Mouse (Mus musculus): ENCODE data around the gene Polr3k.

The Polr3k gene

GRCm38 (mm10) chr2:181863791-181864535 lies at the start of gene Polr3k:
Gene Polr3k (plus strand): TSS chr2:181864337.
- DNase-seq (ENCODE audit: low read depth, low spot score): peak; percentile 96

DNA sequence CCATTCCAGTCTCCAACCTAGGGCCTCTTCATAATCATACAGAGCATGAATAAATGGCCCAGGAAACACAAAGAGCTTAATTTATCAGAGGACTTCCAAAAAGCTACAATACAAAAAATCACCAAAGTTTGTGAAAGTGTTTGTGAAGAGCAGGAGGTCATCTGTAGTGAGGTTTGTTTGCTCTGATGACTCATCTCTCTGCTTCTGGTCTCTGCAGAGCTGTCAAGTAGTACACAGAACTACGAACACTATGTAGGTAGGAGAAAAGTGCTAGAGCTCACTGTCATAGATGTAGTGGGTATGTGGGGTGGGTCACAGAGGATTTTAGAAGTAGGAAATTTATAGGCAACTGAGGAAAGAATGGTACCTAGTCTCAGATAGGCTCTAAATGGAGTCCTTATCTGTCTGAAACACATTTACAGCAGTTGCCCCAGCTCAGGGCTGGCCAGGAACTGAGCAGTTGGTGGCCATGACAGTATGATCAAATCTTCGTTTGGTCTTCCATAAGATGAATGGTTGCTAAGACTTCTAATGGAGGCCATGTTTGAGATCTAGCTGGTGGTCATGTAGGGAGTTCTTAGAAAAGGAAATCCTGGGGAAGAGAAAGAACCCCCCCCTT lies 35.0 kb upstream of the Polr3k start:
- no peak for DNase-seq (ENCODE audit: low read depth, low spot score)

GRCm38 (mm10) chr2:181832745-181833144 lies 31.4 kb upstream of the Polr3k start:
- DNase-seq (ENCODE audit: low read depth, low spot score): no peak

- peak; percentile 95 for DNase-seq (ENCODE audit: low read depth, low spot score)
Measured at GRCm38 (mm10) chr2:181837372-181838292, 26.5 kb upstream of the Polr3k start, which contains the start of gene Pcmtd2. Gene Pcmtd2 (plus strand): TSS chr2:181837854.

GRCm38 (mm10) chr2:181838293-181838680 lies 25.9 kb upstream of the Polr3k start:
- peak; percentile 9 for DNase-seq (ENCODE audit: low read depth, low spot score)

DNA sequence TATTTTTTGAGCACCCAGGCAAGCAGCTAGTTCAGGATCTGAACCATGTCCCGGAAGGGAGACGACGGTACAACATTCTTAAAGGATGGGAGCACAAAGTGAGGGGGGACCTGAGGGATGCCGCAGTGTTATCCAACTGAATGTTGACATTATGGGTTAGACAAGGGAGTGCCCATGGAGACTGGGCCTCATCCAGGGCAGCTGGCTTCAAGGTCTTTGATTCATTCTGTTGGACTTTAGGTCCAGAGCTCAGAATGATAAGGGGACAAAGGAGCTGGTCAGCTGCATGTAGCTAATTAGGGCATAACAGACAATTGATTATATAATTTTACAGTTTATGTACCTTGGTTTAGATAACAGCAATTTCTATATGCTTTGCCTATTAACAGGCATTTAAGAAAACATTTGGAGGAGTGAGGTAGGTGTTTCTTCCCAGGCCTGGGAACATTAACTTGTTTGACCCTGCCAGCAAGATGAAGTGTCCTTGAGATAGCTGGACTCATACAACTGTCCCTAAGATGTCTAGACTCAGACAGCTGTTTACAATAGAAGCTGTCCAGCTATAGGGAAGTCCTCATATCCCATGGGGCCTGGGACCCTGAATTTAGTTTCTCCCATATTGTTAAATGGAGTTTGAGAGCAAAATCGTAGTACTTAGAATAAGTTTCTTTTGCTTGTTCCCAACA lies 18.3 kb upstream of the Polr3k start:
- DNase-seq (ENCODE audit: low read depth, low spot score): no peak

DNA sequence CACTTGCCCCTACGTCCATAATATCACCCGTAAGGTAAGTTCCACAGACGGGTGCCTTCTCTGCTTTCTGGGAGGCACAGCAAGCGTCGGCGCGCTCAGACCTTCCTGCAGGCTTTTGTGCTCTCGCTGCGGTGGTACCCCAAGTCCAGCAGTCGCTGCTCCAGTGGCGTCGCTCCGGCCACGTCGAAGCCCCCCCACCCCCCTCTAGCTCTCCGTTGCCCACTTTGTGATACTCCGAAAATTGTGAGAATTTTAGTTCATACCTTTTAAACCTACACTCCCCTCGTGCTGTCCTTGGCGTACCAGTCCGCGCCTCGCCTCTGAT lies 361 bp downstream of the Polr3k start:
- DNase-seq (ENCODE audit: low read depth, low spot score): no peak

DNA sequence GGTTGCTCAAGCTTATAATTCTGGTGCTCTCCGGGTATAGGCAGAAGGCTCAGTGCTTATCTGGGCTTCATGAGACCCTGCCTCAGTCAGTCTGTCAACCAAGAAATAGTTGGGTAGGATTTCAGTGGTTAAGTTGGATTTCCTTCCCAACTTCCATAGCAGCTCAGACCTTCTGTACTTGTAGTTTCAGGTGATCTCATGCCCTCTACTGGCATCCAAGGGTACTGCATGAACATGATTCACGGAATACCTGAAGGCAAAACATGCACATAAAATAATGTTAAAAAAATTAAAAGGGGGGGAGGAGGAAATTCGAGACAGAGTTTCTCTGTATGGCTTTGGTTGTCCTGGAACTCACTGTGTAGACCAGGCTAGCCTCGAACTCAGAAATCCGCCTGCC lies 2.8 kb downstream of the Polr3k start:
- DNase-seq (ENCODE audit: low read depth, low spot score): peak; percentile 74

GRCm38 (mm10) chr2:181871039-181871438 lies 6.9 kb downstream of the Polr3k start:
- no peak for DNase-seq (ENCODE audit: low read depth, low spot score)

DNA sequence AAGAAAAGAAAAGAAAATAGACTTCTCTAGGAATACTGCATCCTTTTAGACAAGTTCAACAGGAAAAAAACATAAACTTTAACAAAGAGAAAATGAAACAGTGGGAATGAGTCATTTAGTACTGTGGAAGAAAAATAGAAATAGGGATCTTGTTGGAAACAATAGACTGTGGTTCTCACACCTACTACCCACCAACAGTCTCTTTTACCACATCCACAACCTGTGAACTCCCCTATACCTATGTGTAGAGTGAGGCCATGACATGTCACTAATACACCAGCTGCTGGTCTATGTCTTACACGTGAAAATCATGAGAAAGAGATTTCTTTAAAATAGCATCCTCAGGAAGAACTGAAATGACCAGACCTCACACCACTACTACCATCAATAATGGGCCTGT lies 14.8 kb downstream of the Polr3k start:
- DNase-seq (ENCODE audit: low read depth, low spot score): no peak

DNA sequence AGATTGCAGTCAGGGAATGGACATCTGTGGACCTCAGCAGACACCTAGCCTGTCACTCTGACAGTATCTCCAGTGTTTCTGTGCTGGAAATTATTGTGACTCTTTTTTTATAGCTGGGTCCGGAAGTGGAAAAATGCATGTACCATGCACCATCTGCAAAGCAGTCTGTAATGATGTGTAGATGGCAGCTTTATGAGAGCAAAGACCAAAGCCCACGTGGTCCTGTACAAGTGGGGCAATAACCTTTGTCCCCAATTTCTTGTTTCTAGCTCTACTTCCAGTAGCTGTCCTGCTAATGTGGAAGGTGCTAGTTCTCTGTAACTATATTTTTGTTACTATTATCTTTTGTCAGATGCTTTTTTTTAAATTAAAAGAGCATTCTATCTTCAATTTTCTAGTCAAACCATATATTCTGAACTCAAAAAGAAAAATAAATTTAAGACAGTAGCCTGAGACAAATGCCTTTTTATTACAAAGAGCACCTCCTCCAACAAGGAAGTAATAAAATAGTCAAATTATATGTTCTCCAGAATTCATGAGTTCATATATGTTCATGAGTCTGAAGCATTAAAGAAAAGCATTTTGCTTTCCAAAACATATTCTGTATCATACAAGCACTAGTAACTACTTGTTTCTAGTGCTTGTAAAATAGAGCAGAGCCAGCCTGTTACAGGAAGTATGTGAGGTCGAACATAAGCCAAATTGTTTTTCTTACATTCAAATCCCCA lies 19.0 kb downstream of the Polr3k start:
- DNase-seq (ENCODE audit: low read depth, low spot score): no peak

GRCm38 (mm10) chr2:181917861-181918260 lies 53.7 kb downstream of the Polr3k start:
- peak; percentile 74 for DNase-seq (ENCODE audit: low read depth, low spot score)

DNA sequence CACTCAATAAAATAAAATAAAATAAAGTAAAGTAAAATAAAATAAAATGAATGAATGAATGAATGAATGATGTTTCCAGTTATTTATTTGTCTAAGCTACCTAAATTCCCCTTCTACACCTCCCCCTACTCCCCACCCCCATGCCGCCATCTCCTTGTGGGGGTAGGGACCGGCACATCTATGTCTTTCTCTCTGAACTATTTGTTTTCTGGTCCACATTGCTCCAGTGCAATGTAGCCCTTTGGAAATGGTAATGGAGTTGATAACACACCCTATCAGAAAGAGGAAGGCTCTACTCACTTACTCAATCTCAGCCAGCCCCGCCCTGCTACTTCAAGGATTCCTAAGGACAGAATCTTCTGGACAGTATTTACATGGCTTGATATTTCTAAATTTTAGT lies 54.4 kb downstream of the Polr3k start:
- DNase-seq (ENCODE audit: low read depth, low spot score): peak; percentile 65

Measured in mesoderm, embryonic 11.5 days (tissue).